Mouse (Mus musculus) embryo, embryonic 10 days (tissue): ENCODE measurements at regions not wholly inside any gene's neighbourhood (a gene's known extent, or its start where the extent isn't known, plus 50 kb on each side); places are given as distances from the start of the nearest gene placed in this dataset.
A peak's percentile ranks its signal among the peaks of the same experiment; 100 is the strongest.

Source experiments
- DNase-seq: peaks from one replicate; pipeline ENCODE4 v3.0.0-alpha.2; 2015; ENCODE audit warnings: low spot score

DNA sequence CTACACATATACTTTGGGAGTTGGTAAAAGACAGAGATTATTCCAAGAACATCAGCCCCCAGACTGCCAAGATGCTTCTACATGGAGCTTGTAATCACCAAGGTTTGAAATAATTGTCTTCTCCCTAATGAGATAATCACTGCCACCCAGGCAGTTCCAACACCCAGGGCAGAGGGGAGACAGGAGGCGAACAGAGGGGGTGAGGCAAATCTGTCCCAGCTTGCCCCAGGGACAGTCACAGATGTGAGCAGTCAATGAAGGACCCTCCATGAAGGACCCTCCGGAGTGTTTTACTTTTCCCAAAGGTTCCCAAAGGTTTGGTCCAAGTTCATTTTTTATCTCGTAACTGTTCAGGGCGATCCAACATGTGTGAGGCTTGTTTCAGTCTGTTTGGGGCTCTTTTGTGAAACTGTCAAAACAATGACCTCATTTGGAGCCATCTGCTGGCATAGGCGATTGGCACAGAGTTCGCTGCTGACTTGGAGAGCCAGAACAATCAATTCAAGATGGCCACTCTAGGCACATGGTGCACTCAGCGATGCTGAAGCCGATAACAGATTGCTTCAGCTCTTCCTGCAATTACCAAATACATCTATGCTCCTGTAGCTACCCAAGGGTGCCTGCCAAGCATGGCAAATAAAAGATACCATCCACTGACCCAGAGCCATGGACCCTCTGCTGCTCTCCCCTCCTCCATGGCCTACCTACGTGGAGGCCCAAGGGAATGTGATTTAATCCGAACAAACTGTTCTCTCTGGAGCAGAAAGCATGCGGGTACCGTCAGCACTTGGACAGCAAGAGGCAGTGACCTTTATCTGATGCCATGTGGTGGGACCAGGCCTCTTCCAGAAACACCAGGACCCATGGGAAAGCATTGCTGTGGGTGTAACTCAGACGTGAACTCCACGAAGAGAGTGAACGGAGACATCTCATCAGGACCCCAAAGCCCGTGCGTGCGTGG lies 326.9 kb downstream of the Wdr11 start:
- no peak for DNase-seq

GRCm38 (mm10) chr7:129922291-129922690 lies 330.6 kb downstream of the Wdr11 start:
- DNase-seq: no peak

- DNase-seq: no peak
Observed at GRCm38 (mm10) chr7:129936731-129937130, 345.1 kb downstream of the Wdr11 start.

DNA sequence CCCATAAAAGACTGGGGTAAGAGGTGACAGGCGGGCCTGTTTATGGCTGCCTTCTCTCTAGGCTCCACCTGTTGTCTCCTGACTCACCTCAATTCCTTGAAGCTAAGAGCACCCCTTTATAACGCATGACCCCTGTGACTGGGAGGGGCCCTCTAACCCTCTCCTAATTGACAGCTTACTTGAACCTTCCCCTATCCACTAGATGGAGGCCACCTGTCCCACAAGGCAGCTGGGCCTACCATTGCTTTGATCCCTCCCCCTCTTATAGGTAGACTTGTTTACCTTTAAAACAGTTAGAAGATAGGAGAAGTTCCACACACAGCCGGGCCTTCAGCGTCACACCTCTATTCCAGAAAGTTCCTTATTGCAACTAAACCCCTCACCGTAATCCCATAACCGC lies 346.1 kb downstream of the Wdr11 start:
- DNase-seq: no peak

DNA sequence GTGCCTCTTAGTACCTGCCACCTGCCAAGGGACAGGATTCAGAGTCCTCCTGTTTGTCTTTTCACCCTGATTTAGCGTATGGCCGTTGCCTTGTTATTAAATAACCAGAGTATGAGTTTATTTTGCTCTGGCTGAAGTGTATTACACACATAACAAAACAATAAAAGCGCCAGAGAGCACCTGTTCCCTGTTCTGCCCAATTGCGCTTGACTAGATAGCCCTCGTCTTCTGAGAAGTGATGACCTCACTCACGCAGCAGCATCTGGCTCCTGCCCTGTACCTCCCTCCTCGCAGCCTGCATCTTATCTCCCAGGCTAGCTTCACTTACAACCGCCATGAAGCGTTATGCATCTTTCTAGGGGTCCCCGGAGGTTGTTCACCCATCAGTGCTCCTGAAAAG lies 346.5 kb downstream of the Wdr11 start:
- DNase-seq: no peak

GRCm38 (mm10) chr7:129939266-129939665 lies 347.6 kb downstream of the Wdr11 start:
- no peak for DNase-seq

- DNase-seq: no peak
Observed at GRCm38 (mm10) chr7:129941311-129942029, 349.8 kb downstream of the Wdr11 start.

DNA sequence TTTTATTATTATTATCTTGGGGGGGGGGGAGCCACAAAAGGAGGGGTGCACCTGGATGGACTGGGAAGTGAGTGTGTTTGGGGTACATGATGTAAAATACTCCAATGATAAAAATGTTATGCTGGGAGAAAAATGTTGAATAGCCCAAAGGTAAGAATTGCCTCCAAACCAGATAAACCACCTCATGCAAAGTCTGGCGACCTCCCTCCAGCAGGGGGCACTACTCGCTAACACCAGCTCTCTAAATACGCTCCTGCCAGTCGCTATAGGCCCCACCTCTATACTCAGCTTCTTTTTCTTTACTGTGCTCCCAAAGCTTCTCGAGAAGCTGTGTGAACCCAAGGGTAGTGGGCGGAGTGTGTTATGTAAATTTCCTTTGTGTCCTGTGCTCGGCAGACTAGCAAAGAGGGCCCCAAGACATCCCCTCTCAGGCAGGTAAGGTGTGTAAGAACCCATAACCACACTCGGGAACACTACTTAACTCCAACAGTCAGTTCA lies 357.0 kb downstream of the Wdr11 start:
- DNase-seq: no peak

DNA sequence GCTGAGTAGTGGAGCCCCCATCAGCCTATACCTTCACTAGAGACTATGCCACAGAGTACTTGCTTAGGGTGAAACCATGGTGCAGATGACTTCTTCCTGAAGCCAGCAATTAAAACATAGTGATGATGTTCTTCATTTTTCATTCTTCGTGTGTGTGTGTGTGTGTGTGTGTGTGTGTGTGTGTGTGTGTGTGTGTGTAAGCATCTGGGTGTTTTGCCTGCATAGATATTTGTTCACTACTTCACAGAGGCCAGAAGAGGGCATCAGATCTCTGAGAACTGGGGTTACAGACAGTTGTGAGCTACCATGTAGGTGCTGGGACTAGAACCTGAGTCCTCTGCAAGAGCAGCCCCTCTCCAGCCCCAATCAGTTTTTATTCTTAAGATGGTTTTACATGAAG lies 358.8 kb downstream of the Wdr11 start:
- DNase-seq: no peak

- DNase-seq: no peak
Observed at GRCm38 (mm10) chr7:129958379-129958778, 366.7 kb downstream of the Wdr11 start.

DNA sequence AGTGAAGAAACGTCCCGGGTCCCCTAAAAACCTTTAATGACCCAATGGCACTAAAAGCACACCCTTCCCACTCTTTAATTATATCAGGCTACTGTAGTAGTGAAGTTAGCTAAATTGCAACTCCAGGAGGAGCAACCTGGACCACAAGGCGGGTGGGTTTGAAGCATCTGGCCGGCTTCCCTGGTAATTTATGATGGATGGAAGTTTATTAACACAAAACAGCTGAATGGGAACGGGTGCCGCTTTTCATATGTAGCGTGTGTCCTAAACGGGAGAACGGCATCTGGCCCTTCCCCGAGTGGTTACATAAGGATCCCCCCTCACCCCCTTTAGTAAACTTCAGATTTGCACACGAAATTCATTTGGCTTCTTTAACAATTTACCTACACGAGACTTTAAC lies 370.9 kb downstream of the Wdr11 start:
- DNase-seq: no peak

- peak; percentile 34 for DNase-seq
Observed at GRCm38 (mm10) chr7:129964192-129964591, 372.5 kb downstream of the Wdr11 start.

DNA sequence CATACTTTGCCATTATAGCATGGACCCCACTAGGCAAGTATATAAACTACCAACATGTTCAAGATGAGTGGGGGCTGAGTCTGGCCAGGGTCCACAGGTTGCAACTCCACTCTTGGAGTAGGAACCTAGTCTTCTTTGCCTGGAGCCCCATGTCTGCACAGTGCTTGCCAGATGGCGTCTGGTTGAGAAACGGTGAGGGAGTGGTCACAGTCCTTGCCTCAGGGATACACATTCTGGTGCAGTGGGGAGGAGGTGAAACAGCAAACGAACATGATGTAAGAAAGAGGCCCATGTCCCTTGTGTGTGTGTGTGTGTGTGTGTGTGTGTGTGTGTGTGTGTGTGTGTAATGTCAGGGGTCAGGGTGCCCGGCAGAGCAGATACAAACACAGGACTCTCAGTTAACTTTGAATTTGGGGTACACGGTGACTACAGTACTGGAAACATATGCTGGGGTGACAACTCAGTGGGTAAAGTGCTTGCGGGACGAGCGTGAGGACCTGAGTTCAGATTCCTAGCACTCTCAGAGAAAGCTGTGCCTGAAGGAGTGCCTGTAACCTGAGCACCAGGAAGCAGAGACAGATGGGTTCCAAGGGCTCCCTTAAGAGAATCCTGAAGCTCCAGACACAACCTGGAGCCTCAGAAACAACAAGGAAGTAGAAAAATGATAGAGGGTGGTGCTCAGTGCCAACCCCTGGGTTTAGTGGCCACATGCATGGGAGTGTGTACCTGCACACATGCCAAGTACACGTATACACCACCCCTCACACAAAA lies 373.8 kb downstream of the Wdr11 start:
- no peak for DNase-seq

DNA sequence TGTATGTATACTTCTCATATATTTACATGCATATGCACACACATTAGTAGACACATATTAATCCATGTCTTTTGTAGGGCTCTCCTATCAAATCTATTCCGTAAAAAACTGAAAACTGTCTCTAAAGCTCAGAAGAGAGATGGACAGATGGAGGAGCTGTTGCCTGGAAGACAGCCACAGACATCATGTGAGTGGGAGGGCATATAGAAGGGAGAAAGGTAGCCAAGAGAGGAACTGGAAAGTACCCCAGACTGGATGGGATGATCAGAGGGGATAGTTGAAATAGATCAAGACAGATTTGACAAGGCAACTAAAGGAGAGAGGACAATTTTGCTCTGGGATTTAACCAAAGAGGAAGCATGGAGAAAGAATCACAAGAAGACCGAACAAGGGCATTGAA lies 375.1 kb downstream of the Wdr11 start:
- no peak for DNase-seq

- no peak for DNase-seq
Observed at GRCm38 (mm10) chr7:129970201-129970600, 378.5 kb downstream of the Wdr11 start.

DNA sequence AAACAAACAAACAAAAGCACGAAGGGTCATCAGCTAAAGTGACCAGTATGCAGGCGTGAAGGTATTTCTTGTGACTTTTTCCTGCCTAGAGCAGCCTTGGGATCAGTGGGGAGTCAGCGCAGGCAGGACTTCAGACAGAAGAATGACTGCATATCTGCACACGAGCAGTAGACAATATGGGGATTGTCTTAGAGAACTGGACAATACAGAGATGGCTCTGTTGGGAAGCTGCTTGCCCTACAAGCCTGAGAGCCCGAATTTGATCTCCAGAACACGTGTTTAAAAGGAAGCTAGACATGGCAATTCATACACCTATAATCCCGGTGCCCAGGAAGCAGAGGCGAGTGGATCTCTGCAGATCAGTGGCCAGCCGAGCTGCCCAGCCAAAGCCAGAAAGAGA lies 382.5 kb downstream of the Wdr11 start:
- no peak for DNase-seq

DNA sequence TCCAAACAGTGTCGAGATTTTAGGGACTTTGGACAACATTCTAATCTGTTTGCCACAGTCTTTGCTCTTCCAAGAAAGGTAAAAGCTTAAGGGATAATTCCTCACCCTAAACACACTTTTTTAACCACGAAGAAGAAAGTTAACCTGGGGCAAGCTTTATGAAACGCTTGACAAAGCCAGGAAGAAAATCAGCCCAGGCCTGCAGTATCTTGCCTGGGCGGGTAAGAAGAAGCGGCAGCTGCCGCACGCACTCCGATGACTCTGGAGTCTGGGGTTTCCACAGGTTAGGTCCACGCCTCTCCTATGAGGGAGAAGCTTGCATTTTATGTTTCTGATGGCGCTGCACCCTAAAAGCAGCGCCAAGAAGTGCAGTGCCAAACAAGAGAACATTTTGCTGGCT lies 383.2 kb downstream of the Wdr11 start:
- no peak for DNase-seq

- DNase-seq: no peak
Observed at GRCm38 (mm10) chr7:129975781-129976514, 384.3 kb downstream of the Wdr11 start.

- no peak for DNase-seq
Observed at GRCm38 (mm10) chr7:129978576-129978975, 386.9 kb downstream of the Wdr11 start.

DNA sequence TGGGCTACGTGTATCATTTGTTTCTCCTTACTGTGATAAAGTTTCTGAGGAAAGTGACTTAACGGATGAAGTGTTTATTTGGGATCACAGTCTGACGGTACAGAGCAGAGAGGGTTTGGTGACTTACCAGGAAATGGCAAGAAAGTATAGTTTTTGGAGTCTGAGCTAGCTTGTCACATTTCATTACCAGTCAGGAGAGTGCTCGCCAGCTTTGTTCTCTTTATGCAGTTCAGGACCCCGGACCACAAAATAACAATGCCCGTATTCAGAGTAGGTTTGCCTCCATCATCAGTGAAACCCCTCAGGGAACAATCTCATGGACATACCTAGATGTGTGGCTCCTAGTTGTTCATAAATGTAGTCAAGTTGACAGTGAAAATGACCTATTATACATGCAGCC lies 387.7 kb downstream of the Wdr11 start:
- DNase-seq: no peak

DNA sequence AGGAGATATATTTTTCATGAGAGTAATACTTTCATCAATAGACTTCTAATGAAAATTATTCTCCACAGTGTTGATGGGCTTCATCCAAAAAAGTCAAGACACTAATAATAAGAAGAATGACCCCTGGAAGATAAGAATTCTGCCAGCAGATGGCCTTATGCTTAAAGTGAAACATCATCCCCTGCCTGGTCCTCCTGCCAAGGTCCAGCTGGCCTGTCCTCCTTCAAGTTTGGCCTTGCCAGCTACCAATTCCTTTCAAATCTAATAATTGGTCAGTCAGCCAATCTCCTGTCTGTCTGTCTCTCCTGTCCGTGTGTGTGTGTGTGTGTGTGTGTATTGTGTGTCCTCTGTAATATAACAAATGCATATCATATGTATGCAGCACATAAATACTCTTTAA lies 388.8 kb downstream of the Wdr11 start:
- DNase-seq: no peak

- no peak for DNase-seq
Observed at GRCm38 (mm10) chr7:129982411-129982810, 390.7 kb downstream of the Wdr11 start.
